Mouse (Mus musculus): Measurements from ENCODE around the gene Trip13. TPM values are rescaled to one million over a fixed set of nuclear protein-coding genes. Genes with fewer than 3 reads are reported as not detected.

Trip13 gene
- total RNA-seq (2021), result 1 to 10 TPM; 1.3 to 1.4 TPM

DNA sequence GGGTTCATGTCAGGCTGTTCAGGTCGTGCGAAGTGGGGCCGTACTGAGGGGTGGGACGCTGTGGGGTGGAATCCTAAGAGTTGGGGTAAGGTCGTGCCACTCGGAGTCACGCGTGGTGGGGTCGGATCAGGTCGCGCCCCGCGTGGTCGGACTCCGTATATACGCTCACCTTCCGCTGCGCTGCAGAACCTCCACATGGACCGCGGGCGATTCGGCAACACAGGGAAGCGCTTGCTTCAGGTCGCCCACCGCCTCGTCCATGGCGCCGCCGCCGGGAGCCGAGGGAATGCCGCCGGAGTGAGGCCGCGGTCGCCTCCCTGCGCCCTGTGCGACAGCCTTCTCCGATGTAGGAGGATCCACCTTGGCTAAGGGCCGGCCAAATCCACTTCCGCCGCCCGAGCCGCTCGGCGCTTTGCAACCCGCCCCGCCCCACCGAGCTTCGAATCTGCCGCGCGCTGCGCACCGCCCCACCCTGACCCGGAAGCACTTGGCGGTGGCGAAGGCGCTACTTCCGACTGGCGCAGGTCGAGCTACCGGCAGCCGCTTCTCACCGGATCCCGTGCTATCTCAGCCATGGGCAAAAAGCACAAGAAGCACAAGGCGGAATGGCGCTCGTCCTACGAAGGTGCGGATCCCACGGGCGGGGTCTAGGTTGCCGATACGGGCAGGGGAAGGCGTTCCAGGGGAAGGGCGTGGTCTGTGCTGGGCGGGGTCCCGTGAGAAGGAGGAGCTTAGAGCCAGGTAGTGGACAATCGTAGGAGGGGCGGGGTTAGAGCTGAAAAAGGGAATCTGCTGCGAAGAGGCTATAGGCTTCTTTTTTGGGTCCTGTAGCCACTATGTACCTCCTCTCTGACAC, at the start of gene Trip13, which contains the start of gene Brd9:
Gene Trip13, minus strand, starts transcription at position 464 of the 856 bp plus-strand sequence.
Gene Brd9, plus strand, starts transcription at position 491 of the 856 bp plus-strand sequence.
- intact Hi-C loops (cut with DNase I), result no loop called here
- peak; percentile 91 for DNase-seq (ENCODE audit: low spot score in 2 of 2)

GRCm38 (mm10) chr13:73976935-73977334, 39.4 kb upstream of the Trip13 start:
- intact Hi-C loops (cut with DNase I), result no loop called here

GRCm38 (mm10) chr13:73974523-73974922, 36.9 kb upstream of the Trip13 start:
- DNase-seq (ENCODE audit: low spot score in 2 of 2), result no peak
- intact Hi-C loops (cut with DNase I), result no loop called here

More at GRCm38 (mm10) chr13:73976935-73977334, 39.4 kb upstream of the Trip13 start:
- no peak for DNase-seq (ENCODE audit: low spot score in 2 of 2)

DNA sequence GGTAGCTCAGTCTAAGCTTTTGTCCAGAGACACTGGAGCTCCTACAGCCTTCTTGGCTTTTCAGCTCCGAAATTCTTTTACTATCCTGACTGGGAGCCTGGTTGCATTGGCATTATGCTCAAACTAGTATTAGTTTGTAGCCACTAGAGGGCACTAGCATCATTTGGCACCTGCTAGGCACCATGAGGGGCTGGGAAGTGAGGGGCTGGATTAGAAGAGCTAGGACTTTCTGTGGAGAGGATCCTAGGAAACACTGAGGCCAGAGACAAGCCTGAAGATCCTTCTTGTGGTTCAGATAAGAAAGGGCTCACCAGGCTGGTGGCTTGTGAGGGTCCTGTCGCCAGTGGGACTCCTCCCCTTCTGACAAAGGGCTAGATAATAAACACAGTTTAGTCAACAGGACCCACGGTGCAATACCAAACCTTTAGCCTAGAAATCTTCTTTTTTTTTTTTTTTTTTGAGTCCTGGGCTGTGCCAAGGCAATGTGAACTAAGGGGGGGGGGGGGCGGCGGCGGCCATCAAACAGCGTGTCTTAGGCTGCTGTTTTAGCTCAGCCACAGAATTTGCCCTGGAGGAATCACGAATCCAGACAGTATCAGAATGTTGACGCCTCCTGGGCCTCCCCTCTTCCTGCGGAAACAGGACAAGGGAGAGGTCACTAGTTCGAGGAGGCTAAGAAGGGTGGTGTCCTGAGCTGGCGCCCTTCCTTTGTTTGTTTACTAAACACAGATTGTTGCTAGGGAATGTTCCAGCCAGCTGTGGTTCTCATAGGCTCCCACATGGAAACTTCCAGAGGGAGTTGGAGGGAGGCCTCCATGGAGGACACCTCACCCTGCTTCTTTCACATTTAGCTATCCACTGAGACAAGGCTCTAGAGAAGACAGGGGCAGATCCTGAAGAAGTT, 33.2 kb upstream of the Trip13 start:
- DNase-seq (ENCODE audit: low spot score in 2 of 2), result peak in 1 of 2 experiments; percentile 13
- intact Hi-C loops (cut with DNase I), result loop anchor here (2.0 kb wide), 2 partner anchors 56 to 330 kb away; no protein-coding TSS in a partner anchor

- no peak for DNase-seq (ENCODE audit: low spot score in 2 of 2)
- intact Hi-C loops (cut with DNase I), result no loop called here
Measured at GRCm38 (mm10) chr13:73963551-73963950, 26.0 kb upstream of the Trip13 start, which contains the start of gene Zdhhc11. Gene Zdhhc11, plus strand, starts transcription at chr13:73963851.

GRCm38 (mm10) chr13:73961177-73961576, 23.6 kb upstream of the Trip13 start:
- DNase-seq (ENCODE audit: low spot score in 2 of 2), result peak in 1 of 2 experiments; percentile 7
- intact Hi-C loops (cut with DNase I), result no loop called here

GRCm38 (mm10) chr13:73960117-73960652, 22.6 kb upstream of the Trip13 start:
- intact Hi-C loops (cut with DNase I), result no loop called here
- peak; percentile 33 to 37 for DNase-seq (ENCODE audit: low spot score in 2 of 2)

- intact Hi-C loops (cut with DNase I), result loop anchor here (10.0 kb wide), 1 partner anchor 229 kb away; no protein-coding TSS in a partner anchor
- DNase-seq (ENCODE audit: low spot score in 2 of 2), result no peak
Measured at GRCm38 (mm10) chr13:73955531-73955930, 17.9 kb upstream of the Trip13 start.

DNA sequence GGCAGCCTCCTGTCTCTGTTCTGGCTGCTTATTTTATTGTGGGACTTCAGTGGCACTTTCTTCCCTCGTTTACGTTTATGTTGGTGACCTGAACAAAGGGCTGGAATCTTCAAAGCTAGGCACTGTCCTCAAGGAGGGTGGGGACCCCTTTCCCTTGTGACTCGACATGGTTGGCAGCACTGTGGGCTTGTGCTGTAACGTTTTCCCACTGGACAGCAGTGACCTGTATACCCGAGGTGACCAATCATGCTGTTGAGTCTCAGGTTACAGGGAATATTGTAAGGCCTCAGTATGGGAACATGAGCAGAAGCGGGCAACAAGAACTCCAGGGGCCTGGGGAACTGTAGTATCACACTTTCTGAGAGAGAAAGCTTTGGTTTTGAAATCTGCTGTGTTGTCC, 17.1 kb upstream of the Trip13 start:
- intact Hi-C loops (cut with DNase I), result loop anchor here (10.0 kb wide), 1 partner anchor 230 kb away; no protein-coding TSS in a partner anchor
- no peak for DNase-seq (ENCODE audit: low spot score in 2 of 2)

GRCm38 (mm10) chr13:73953551-73954130, 16.1 kb upstream of the Trip13 start:
- intact Hi-C loops (cut with DNase I), result loop anchor here (10.0 kb wide), 1 partner anchor 231 kb away; no protein-coding TSS in a partner anchor
- DNase-seq (ENCODE audit: low spot score in 2 of 2), result peak in 1 of 2 experiments; percentile 23

GRCm38 (mm10) chr13:73944606-73945005, 7.0 kb upstream of the Trip13 start:
- no peak for DNase-seq (ENCODE audit: low spot score in 2 of 2)
- intact Hi-C loops (cut with DNase I), result no loop called here

GRCm38 (mm10) chr13:73939101-73939500, 1.5 kb upstream of the Trip13 start:
- intact Hi-C loops (cut with DNase I), result no loop called here
- DNase-seq (ENCODE audit: low spot score in 2 of 2), result no peak

DNA sequence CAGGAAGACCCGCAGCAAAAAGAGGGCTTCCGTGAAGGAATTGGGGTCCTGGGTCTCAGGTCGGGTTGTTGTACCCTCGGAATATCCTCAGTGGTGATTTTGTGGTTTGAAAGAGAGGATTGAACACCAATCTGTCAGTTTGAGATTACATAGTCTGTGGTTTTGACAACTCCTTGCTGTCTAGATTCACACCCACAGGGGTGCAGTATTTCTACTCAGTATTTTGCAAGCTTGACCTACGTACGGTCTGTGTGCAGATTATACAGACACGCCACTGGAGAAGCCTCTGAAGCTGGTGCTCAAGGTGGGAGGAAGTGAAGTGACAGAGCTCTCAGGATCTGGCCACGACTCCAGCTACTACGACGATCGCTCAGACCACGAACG, 585 bp upstream of the Trip13 start:
- DNase-seq (ENCODE audit: low spot score in 2 of 2), result no peak
- intact Hi-C loops (cut with DNase I), result no loop called here

DNA sequence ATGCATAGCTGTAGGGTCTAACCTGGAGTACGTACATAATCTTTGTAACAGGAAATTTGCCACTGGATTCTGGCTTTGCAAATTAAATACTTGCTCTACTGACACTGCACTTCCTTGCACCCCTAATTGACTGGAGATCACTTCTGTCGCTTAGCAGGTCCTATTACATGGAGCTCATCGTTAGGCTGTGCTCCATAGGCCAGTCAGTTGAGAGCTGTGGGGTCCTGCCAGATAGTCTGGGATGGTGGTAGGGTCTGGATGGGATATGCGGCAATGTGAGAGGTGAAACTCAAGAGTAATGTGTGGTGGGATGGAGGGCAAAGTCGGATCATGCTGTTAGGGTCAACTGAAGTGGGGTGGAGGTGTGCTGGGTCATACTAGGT, 655 bp downstream of the Trip13 start:
- intact Hi-C loops (cut with DNase I), result no loop called here
- DNase-seq (ENCODE audit: low spot score in 2 of 2), result no peak

GRCm38 (mm10) chr13:73932201-73932600, 5.4 kb downstream of the Trip13 start:
- DNase-seq (ENCODE audit: low spot score in 2 of 2), result no peak
- intact Hi-C loops (cut with DNase I), result no loop called here

DNA sequence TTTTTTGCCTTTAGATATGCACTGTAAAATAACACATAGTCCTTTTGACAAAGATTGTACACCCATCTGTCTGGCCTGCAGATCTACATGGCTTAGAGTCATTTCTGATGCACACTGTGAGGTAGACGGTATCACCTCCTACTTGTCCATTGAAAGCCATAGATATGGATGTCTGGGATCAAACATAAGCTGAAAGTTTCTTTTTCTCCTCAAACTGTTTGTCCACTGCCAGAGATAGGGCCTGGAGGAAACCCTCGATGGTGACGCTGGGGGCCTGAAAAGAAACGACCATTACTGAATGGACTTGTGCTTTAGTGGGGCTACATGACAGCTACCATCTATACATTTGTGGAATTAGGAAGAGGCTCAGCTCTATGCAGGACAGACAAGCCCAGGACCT, 24.5 kb downstream of the Trip13 start:
- intact Hi-C loops (cut with DNase I), result no loop called here
- DNase-seq (ENCODE audit: low spot score in 2 of 2), result no peak

DNA sequence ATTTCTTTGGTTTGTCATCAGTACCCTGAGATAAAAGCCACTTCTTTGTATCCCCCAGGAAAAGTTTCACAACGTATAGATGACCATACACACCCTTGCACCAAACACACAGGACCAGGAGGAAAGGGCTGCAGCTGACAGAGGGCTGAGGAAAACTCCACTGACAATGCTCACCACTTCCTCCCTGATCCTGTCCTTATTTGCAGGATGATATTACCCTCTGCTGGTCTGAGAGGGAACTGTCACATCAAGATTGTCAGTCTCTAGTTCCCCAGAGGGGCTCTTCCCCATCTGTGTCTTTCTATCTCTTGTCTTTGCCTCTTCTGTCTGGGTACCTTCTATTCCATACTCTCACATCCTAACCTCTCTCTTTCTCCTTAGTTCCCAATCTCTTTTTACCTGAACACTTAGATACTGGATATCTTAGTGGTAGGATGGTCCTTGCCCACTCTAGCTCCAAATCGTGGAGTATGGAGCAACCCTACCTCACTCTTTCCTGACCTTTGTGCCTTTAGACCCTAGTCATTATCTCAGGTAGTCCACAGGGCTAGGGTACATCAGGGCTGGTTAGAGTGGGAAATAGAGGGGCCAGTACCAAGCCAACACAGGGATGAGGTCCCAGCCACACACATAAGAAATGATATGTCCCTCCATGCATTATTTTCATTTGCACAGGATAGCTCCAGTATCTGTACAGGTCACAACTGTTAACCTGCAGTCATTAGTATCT, 29.7 kb downstream of the Trip13 start:
- intact Hi-C loops (cut with DNase I), result loop anchor here (1.0 to 2.0 kb wide), 2 partner anchors 77 to 189 kb away; no protein-coding TSS in a partner anchor
- DNase-seq (ENCODE audit: low spot score in 2 of 2), result peak in 1 of 2 experiments; percentile 19

DNA sequence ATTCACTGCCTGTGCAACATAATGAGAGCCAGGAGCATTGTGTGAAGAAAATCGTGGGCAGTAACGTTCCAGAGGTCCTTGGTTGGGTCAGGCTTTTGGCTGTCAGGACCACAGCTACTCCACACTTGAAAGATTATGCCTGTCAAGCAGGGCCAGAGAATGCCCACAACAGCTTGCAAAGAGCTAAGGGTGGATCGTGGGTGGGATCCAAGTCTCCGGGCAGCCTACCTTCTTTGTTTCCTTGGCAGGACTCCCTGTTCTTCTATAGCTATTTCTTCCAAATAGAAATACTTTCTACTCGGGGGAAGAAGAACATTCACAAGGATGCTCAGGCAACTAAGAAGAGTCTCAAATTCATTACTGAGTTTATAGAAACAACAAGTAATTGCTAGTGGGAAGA, 30.4 kb downstream of the Trip13 start:
- peak in 1 of 2 experiments; percentile 11 for DNase-seq (ENCODE audit: low spot score in 2 of 2)
- intact Hi-C loops (cut with DNase I), result loop anchor here (1.0 to 2.0 kb wide), 2 partner anchors 76 to 188 kb away; no protein-coding TSS in a partner anchor
